18 mouse cellular contexts compared by ENCODE assay signal in the genomic region with DNA sequence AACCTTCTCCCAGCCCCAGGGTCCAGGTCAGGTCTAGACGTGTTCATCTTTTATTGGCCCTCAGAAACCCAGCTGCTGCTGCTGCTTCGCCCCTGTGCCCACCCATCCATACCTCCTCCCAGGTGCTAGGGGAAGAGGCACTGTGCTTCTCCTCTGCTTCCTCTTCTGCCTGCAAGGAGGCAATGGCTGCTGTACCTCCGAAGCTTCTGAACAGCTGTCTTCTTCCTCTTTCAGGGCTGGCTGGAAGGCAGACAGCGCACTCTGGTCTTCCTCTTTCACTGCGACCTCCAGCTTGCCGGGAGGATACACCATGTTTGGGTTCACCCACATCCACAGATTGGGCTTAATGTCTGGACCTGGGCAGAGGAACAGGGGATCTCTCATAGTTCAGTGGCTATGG. TPM values are rescaled to one million over a fixed set of nuclear protein-coding genes. Genes with fewer than 3 reads are reported as not detected.
DNase-seq lines count a peak whose midpoint lies in the region; ATAC-seq and TF ChIP-seq lines count a peak whose summit lies in the region.
"Had no signal": no experiment of that assay in that cellular context is flagged by ENCODE, and none has a peak within 500 bp of the region (broad histone marks: within the 10 kb centered on the region; RNA-seq: fewer than 3 reads in every experiment).

No protein-coding gene starts in this region.

- DNase-seq in lung, postnatal 0 days (ENCODE audit: low spot score), result peak; percentile 41
- no peak for DNase-seq in lung, adult 2 months
- peak; percentile 68 for DNase-seq in MEL-GATA-1-ER (ENCODE audit: extremely low read depth, low read depth)
- DNase-seq in spleen, postnatal 36 days (ENCODE audit: low spot score in 2 of 2), result peak; percentile 75 to 76
- no peak for DNase-seq in hindbrain, embryonic 10.5 days (ENCODE audit: low spot score)
- no peak for DNase-seq in midbrain, embryonic 11.5 days (ENCODE audit: low spot score, missing footprints)
- DNase-seq: adrenal gland, adult 8-10 months; cerebellum, postnatal 25 days; forebrain, postnatal 0 days; gastrocnemius, postnatal 25 days; kidney, adult 2 months; left cerebral cortex, postnatal 4 days; lung, embryonic 14.5 days had no signal

- TF ChIP-seq EP300 in lung, postnatal 0 days (IDR thresholded peaks at IDR 0.05), result no peak

- no peak for TF ChIP-seq CTCF in lung, postnatal 0 days (IDR thresholded peaks at IDR 0.05)
- TF ChIP-seq CTCF in lung, adult 2 months (IDR thresholded peaks at IDR 0.05; ENCODE audit: insufficient read depth, low read length), result no peak

- no peak overlapping the region for H3K4me2 ChIP-seq in lung, postnatal 0 days (replicated peaks; ENCODE audit: low read depth, low read length)
- no peak overlapping the region for H3K4me2 ChIP-seq in limb, embryonic 13.5 days (replicated peaks)
- H3K4me2 ChIP-seq in midbrain, embryonic 11.5 days, result no peak overlapping the region
- H3K4me2 ChIP-seq: heart, embryonic 13.5 days; hindbrain, embryonic 14.5 days; lung, embryonic 14.5 days; neural tube, embryonic 15.5 days had no signal

- H3K36me3 ChIP-seq in lung, postnatal 0 days (ENCODE audit: insufficient read depth, low read length), result no peaks in the 10 kb centered on the region
- no peaks in the 10 kb centered on the region for H3K36me3 ChIP-seq in limb, embryonic 13.5 days
- H3K36me3 ChIP-seq in hindbrain, embryonic 10.5 days, result no peaks in the 10 kb centered on the region
- no peaks in the 10 kb centered on the region for H3K36me3 ChIP-seq in midbrain, embryonic 11.5 days (ENCODE audit: control insufficient read depth, insufficient read depth, low read length)
- H3K36me3 ChIP-seq: heart, embryonic 13.5 days; neural tube, embryonic 15.5 days had no signal

- no peak for TF ChIP-seq POLR2A in lung, adult 2 months (IDR thresholded peaks at IDR 0.05; ENCODE audit: borderline replicate concordance, extremely low read depth, low read depth, low read length)

- ATAC-seq in lung, postnatal 0 days, result no peak
- ATAC-seq in limb, embryonic 13.5 days (ENCODE audit: low FRiP score, low read depth), result no peak
- ATAC-seq in midbrain, embryonic 11.5 days (ENCODE audit: low FRiP score), result no peak
- ATAC-seq: forebrain, postnatal 0 days had no signal

- no peak overlapping the region for H3K27ac ChIP-seq in lung, postnatal 0 days (ENCODE audit: low read length)
- no peak overlapping the region for H3K27ac ChIP-seq in limb, embryonic 13.5 days
- no peak overlapping the region for H3K27ac ChIP-seq in hindbrain, embryonic 10.5 days
- H3K27ac ChIP-seq in midbrain, embryonic 11.5 days (ENCODE audit: low read depth, low read length), result no peak overlapping the region
- H3K27ac ChIP-seq: heart, embryonic 13.5 days; hindbrain, embryonic 14.5 days; neural tube, embryonic 15.5 days had no signal

- no peak overlapping the region for H3K4me3 ChIP-seq in lung, postnatal 0 days (ENCODE audit: low read depth, low read length)
- H3K4me3 ChIP-seq in lung, adult 2 months (replicated peaks; ENCODE audit: extremely low read depth, low read depth, low read length), result no peak overlapping the region
- H3K4me3 ChIP-seq in limb, embryonic 13.5 days, result no peak overlapping the region
- H3K4me3 ChIP-seq in hindbrain, embryonic 10.5 days, result no peak overlapping the region
- H3K4me3 ChIP-seq in midbrain, embryonic 11.5 days (ENCODE audit: low read depth, low read length), result no peak overlapping the region
- H3K4me3 ChIP-seq: heart, embryonic 13.5 days; neural tube, embryonic 15.5 days had no signal

- whole genome bisulfite sequencing in lung, postnatal 0 days, result 73% methylated on average over 5 of the region's 6 CpGs
- 61% methylated on average over 6 of the region's 6 CpGs for WGBS in lung, adult 2 months
- 78% methylated on average over 6 of the region's 6 CpGs for WGBS in limb, embryonic 13.5 days
- 82% methylated on average over 6 of the region's 6 CpGs for WGBS in hindbrain, embryonic 10.5 days
- WGBS in midbrain, embryonic 11.5 days, result 84% methylated on average over 6 of the region's 6 CpGs

- H3K9ac ChIP-seq in lung, postnatal 0 days (replicated peaks; ENCODE audit: low read depth), result no peak overlapping the region
- H3K9ac ChIP-seq in limb, embryonic 13.5 days, result 0 out of 2 replicates have a peak overlapping the region, but pooled peaks have one; percentile 9
- no peak overlapping the region for H3K9ac ChIP-seq in midbrain, embryonic 11.5 days (ENCODE audit: low read length)
- H3K9ac ChIP-seq: forebrain, postnatal 0 days; heart, embryonic 13.5 days; hindbrain, embryonic 14.5 days; lung, embryonic 14.5 days; neural tube, embryonic 15.5 days had no signal

- no peaks in the 10 kb centered on the region for H3K9me3 ChIP-seq in lung, postnatal 0 days (ENCODE audit: low read length)
- no peaks in the 10 kb centered on the region for H3K9me3 ChIP-seq in limb, embryonic 13.5 days
- H3K9me3 ChIP-seq in hindbrain, embryonic 10.5 days, result no peaks in the 10 kb centered on the region
- no peaks in the 10 kb centered on the region for H3K9me3 ChIP-seq in midbrain, embryonic 11.5 days (ENCODE audit: control insufficient read depth, low read length)
- H3K9me3 ChIP-seq: heart, embryonic 13.5 days; neural tube, embryonic 15.5 days had no signal

- H3K27me3 ChIP-seq in lung, postnatal 0 days (replicated peaks; ENCODE audit: insufficient read depth, low read length), result no peaks in the 10 kb centered on the region
- no peaks in the 10 kb centered on the region for H3K27me3 ChIP-seq in limb, embryonic 13.5 days
- no peaks in the 10 kb centered on the region for H3K27me3 ChIP-seq in hindbrain, embryonic 10.5 days (ENCODE audit: insufficient read depth, poor library complexity, severe bottlenecking)
- no peaks in the 10 kb centered on the region for H3K27me3 ChIP-seq in midbrain, embryonic 11.5 days (ENCODE audit: control insufficient read depth, insufficient read depth, low read length)
- H3K27me3 ChIP-seq: heart, embryonic 13.5 days; neural tube, embryonic 15.5 days had no signal

- H3K4me1 ChIP-seq in lung, postnatal 0 days (ENCODE audit: insufficient read depth, low read depth, low read length), result no peaks in the 10 kb centered on the region
- H3K4me1 ChIP-seq in lung, adult 2 months (ENCODE audit: control insufficient read depth, insufficient read depth, low read length), result no peaks in the 10 kb centered on the region
- H3K4me1 ChIP-seq in limb, embryonic 13.5 days, result peaks cover 10% of the 10 kb centered on the region
- peaks cover 8% of the 10 kb centered on the region; the same call in 1 of the 2 replicates for H3K4me1 ChIP-seq in hindbrain, embryonic 10.5 days (replicated peaks)
- H3K4me1 ChIP-seq in midbrain, embryonic 11.5 days (ENCODE audit: control insufficient read depth, insufficient read depth, low read length), result no peaks in the 10 kb centered on the region
- H3K4me1 ChIP-seq: heart, embryonic 13.5 days had no signal

RNA-seq across cellular contexts. Expression of a gene that starts 5.2 kb away (rescaled TPM):
- polyA plus RNA-seq in lung, postnatal 0 days (2015; fragmentation: Nextera tagmentation; extraction: Ambion mirVana), result not detected in 2 replicates
- 0.16 TPM in 1 of 2 replicates, not detected in the other for polyA plus RNA-seq in lung, adult 2 months (2012; rRNA removed)
- polyA plus RNA-seq in limb, embryonic 13.5 days (2015; fragmentation: Nextera tagmentation; extraction: Ambion mirVana), result not detected in 2 replicates
- polyA plus RNA-seq in hindbrain, embryonic 10.5 days (2016; fragmentation: Nextera tagmentation; extraction: Ambion mirVana), result not detected in 2 replicates
- polyA plus RNA-seq in midbrain, embryonic 11.5 days (2014; fragmentation: Nextera tagmentation; extraction: Ambion mirVana), result not detected in 2 replicates
- polyA plus RNA-seq: forebrain, postnatal 0 days; heart, embryonic 13.5 days; hindbrain, embryonic 14.5 days; kidney, adult 2 months; lung, embryonic 14.5 days; midbrain, postnatal 0 days; neural tube, embryonic 15.5 days had no signal

RNA-seq across cellular contexts. Expression of a gene that starts 17.4 kb away (rescaled TPM):
- polyA plus RNA-seq in lung, postnatal 0 days (2015; fragmentation: Nextera tagmentation; extraction: Ambion mirVana), result 24.2 and 24.5 TPM in 2 replicates
- 16.4 and 23.0 TPM in 2 replicates for polyA plus RNA-seq in lung, adult 2 months (2012; rRNA removed)
- polyA plus RNA-seq in limb, embryonic 13.5 days (2015; fragmentation: Nextera tagmentation; extraction: Ambion mirVana), result 32.2 and 35.5 TPM in 2 replicates
- polyA plus RNA-seq in hindbrain, embryonic 10.5 days (2016; fragmentation: Nextera tagmentation; extraction: Ambion mirVana), result 25.2 and 27.7 TPM in 2 replicates
- 24.2 and 31.9 TPM in 2 replicates for polyA plus RNA-seq in midbrain, embryonic 11.5 days (2014; fragmentation: Nextera tagmentation; extraction: Ambion mirVana)

RNA-seq across cellular contexts. Expression of a gene that starts 19.0 kb away (rescaled TPM):
- 2.2 and 2.3 TPM in 2 replicates for polyA plus RNA-seq in lung, postnatal 0 days (2015; fragmentation: Nextera tagmentation; extraction: Ambion mirVana)
- polyA plus RNA-seq in lung, adult 2 months (2012; rRNA removed), result 4.0 and 4.4 TPM in 2 replicates
- polyA plus RNA-seq in limb, embryonic 13.5 days (2015; fragmentation: Nextera tagmentation; extraction: Ambion mirVana), result 0.31 and 0.36 TPM in 2 replicates
- polyA plus RNA-seq in hindbrain, embryonic 10.5 days (2016; fragmentation: Nextera tagmentation; extraction: Ambion mirVana), result 0.14 TPM in 1 of 2 replicates, not detected in the other
- polyA plus RNA-seq in midbrain, embryonic 11.5 days (2014; fragmentation: Nextera tagmentation; extraction: Ambion mirVana), result not detected in 2 replicates
- polyA plus RNA-seq: forebrain, postnatal 0 days; heart, embryonic 13.5 days; hindbrain, embryonic 14.5 days; midbrain, postnatal 0 days; neural tube, embryonic 15.5 days had no signal

RNA-seq across cellular contexts. Expression of a gene that starts 28.3 kb away (rescaled TPM):
- polyA plus RNA-seq in lung, postnatal 0 days (2015; fragmentation: Nextera tagmentation; extraction: Ambion mirVana), result 133 and 136 TPM in 2 replicates
- polyA plus RNA-seq in lung, adult 2 months (2012; rRNA removed), result 42.2 and 43.8 TPM in 2 replicates
- polyA plus RNA-seq in limb, embryonic 13.5 days (2015; fragmentation: Nextera tagmentation; extraction: Ambion mirVana), result 160 and 165 TPM in 2 replicates
- 213 and 282 TPM in 2 replicates for polyA plus RNA-seq in hindbrain, embryonic 10.5 days (2016; fragmentation: Nextera tagmentation; extraction: Ambion mirVana)
- 225 and 239 TPM in 2 replicates for polyA plus RNA-seq in midbrain, embryonic 11.5 days (2014; fragmentation: Nextera tagmentation; extraction: Ambion mirVana)

RNA-seq across cellular contexts. Expression of a gene that starts 28.8 kb away (rescaled TPM):
- 1,758 and 2,031 TPM in 2 replicates for polyA plus RNA-seq in lung, postnatal 0 days (2015; fragmentation: Nextera tagmentation; extraction: Ambion mirVana)
- polyA plus RNA-seq in lung, adult 2 months (2012; rRNA removed), result 117 and 226 TPM in 2 replicates
- polyA plus RNA-seq in limb, embryonic 13.5 days (2015; fragmentation: Nextera tagmentation; extraction: Ambion mirVana), result 1,961 and 2,001 TPM in 2 replicates
- 1,836 and 2,161 TPM in 2 replicates for polyA plus RNA-seq in hindbrain, embryonic 10.5 days (2016; fragmentation: Nextera tagmentation; extraction: Ambion mirVana)
- polyA plus RNA-seq in midbrain, embryonic 11.5 days (2014; fragmentation: Nextera tagmentation; extraction: Ambion mirVana), result 1,710 and 1,826 TPM in 2 replicates

Comparison
In these comparisons a context has a peak if more than half of its experiments do, and no peak if none do; other contexts are left out.
1. DNase-seq: peak in lung, postnatal 0 days (single experiment), MEL-GATA-1-ER (single experiment) and spleen, postnatal 36 days (2 of 2); none in lung, adult 2 months (single experiment), hindbrain, embryonic 10.5 days (single experiment) and midbrain, embryonic 11.5 days (single experiment).